Mouse (Mus musculus): ENCODE measurements around the gene Asic5.

Asic5 gene

GRCm38 (mm10) chr3:82014148-82014703, 32.1 kb downstream of the Asic5 start:
- no peak for DNase-seq (ENCODE audit: low read depth, low spot score)

DNA sequence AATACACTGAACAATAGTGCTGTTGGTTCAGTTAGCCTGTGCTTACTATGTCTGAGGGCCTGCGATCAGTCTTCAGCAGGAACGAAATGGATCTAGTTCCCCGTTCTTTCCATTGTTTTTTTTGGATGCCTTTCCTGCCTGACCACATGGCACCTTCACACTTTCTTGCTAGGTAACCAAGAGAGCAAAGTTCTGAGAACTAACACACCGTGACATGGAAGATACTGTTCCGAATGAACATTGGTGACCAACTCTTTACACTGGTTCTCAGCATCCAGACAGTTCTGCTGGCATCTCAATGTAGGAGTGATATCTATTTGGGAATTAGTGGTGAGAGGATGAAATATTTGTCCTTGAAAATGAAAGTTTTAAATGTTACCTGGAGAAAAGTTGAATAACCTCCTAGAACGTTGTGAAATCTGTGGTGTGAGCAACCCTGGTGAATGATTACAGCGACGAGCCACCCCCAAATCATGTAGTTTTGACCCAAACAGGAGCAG, 40.4 kb downstream of the Asic5 start:
- DNase-seq (ENCODE audit: low read depth, low spot score) = no peak

DNA sequence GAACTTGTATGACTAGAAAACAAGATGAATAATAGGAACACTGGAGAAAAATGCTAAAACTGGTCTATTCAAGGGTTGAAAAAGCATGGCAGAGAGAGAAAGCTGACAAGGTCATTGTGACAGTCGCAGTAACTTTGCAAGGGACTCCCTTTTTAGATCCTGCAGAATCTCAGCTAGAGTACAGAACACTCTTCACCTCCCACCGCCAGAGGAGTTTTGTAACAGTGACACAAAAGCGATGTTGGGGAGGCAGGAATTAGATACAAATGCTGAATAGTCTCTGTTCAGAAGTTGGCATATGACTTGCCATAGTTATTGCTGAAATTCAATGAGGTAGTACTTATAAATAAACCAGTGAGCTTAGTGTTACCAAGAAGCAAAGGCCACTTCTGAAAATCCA, 41.0 kb downstream of the Asic5 start:
- DNase-seq (ENCODE audit: low read depth, low spot score) = no peak

- DNase-seq (ENCODE audit: low read depth, low spot score) = no peak
Measured at GRCm38 (mm10) chr3:82027286-82027685, 45.2 kb downstream of the Asic5 start.

DNA sequence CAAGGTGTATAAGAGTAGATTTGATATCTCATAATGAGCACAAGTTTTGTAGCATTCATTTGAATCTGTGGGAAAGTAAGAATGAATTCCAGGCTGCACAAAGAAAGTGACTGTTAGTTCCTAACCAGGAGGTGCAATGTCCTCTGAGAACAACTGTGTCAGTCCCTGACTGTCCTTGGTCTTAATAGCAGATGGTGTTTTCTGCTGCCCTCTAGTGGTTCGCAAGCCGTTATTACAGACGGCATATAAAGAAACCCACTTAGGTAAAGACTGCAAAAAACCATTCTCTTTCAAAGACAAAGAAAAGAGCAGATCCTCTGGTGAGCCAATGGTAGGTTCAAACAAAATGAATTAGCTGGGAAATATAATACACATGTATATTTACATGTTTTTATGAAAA, 47.1 kb downstream of the Asic5 start:
- DNase-seq (ENCODE audit: low read depth, low spot score) = peak; percentile 71

- no peak for DNase-seq (ENCODE audit: low read depth, low spot score)
Measured at GRCm38 (mm10) chr3:82030008-82030748, 48.1 kb downstream of the Asic5 start.

- DNase-seq (ENCODE audit: low read depth, low spot score) = no peak
Measured at GRCm38 (mm10) chr3:82036262-82037044, 54.4 kb downstream of the Asic5 start.

DNA sequence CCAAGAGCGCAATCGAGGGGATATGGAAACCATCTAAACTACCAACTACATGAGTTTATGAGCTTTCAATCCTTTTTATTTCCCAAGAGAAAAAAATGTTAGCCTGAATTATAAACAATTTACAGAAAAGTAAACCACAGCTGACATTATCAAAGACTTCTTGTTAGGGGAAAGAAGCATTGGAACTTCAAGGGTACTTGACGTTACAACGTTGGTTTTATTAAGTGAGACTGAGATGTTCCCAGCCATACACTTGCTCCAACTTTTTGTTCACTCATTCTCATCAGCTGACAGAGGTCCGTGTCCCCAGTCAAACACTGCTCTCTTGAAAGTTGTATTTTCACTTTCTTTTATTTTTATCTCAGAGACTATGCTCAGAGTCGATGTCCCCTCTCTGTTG, 61.6 kb downstream of the Asic5 start:
- DNase-seq (ENCODE audit: low read depth, low spot score) = no peak

DNA sequence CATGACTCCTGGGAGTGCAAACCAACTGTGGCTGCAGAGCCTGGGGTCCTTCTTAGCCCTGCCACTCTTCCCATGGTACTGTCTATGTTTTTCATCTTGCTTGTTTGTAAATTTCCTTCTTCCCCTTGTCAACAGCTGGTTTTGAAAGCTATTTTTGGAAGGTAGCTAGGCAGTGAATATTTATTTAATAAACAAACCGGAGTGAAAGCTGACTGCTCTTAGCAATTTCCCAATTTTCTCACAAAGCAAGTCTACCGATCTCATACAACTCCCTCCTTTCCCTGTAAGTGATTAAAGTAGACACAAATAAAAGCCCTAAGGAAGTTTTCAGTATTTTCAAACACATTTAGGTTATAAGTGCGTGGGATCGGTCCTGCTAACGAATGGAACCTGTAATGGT, 62.8 kb downstream of the Asic5 start:
- DNase-seq (ENCODE audit: low read depth, low spot score) = no peak

GRCm38 (mm10) chr3:82046087-82046486, 64.0 kb downstream of the Asic5 start:
- DNase-seq (ENCODE audit: low read depth, low spot score) = no peak

- peak; percentile 67 for DNase-seq (ENCODE audit: low read depth, low spot score)
Measured at GRCm38 (mm10) chr3:82047100-82047753, 65.1 kb downstream of the Asic5 start.

GRCm38 (mm10) chr3:82048078-82048477, 66.0 kb downstream of the Asic5 start:
- DNase-seq (ENCODE audit: low read depth, low spot score) = no peak

GRCm38 (mm10) chr3:82048681-82049080, 66.6 kb downstream of the Asic5 start:
- DNase-seq (ENCODE audit: low read depth, low spot score) = no peak

GRCm38 (mm10) chr3:82051468-82051867, 69.4 kb downstream of the Asic5 start:
- DNase-seq (ENCODE audit: low read depth, low spot score) = no peak

- DNase-seq (ENCODE audit: low read depth, low spot score) = no peak
Measured at GRCm38 (mm10) chr3:82052029-82052428, 69.9 kb downstream of the Asic5 start.

DNA sequence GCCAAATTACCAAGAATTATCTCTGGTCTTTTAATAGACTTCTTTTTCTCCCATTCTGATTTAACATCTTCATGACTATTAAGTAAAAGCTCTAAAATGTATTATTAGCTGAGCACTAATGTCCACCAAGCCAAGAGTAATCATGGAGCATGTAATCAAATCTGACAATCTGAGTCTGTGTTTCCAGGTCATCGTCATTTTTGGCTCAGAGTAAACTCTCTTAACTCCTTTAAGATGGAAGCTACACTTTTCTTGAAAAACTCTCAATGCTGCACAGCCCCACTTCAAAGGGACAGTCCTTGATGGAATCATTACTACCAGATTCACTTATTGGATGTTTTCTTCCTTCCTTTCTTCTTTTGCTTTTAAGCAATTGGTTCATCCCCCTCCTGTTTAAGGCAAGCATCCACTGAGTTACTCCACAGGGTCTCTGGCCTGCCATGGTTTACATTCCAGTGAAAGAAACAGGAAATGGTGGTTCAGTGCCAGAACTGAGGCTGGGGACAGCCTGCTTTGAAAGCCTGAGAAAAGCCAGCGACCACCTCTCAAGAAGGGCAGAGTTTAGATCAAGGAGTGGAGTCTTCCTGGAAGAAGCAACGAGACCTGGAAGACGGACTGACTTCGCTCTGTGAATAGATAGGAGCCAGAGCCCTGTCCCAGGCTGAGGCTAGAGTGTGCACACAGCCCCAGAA, 72.3 kb downstream of the Asic5 start:
- DNase-seq (ENCODE audit: low read depth, low spot score) = no peak

GRCm38 (mm10) chr3:82057201-82057600, 75.1 kb downstream of the Asic5 start:
- DNase-seq (ENCODE audit: low read depth, low spot score) = no peak

- DNase-seq (ENCODE audit: low read depth, low spot score) = no peak
Measured at GRCm38 (mm10) chr3:82061402-82062180, 79.5 kb downstream of the Asic5 start.

GRCm38 (mm10) chr3:82067830-82068229, 85.7 kb downstream of the Asic5 start:
- no peak for DNase-seq (ENCODE audit: low read depth, low spot score)

All from CD4-positive, CD25-positive, alpha-beta regulatory T cell, adult 2 months (primary cell).